In the genomic region with DNA sequence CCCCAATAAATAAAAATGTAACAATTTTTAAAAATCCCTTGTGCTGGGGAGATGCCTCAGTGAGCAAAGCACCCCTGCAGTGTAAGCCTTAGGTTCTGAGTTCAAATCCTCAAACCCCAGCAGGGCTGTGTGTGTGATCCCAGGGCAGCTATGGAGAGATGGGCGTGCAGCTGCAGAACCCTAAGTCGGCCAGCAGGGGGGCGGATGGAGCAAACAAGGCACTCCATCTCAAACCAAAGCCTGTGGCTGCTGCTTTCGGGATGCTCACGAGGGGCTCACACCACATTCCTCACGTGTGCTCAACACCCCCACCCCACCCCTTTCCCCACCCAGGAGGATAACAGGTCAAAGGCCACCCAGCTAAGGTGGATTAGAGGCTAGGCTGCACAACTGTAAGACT, we compare ENCODE assay signal across 7 mouse cellular contexts. TPM values are rescaled to one million over a fixed set of nuclear protein-coding genes. Genes with fewer than 3 reads are reported as not detected.
DNase-seq lines count a peak whose midpoint lies in the region; ATAC-seq and TF ChIP-seq lines count a peak whose summit lies in the region.

No protein-coding gene starts in this region.

- no peaks in the 10 kb centered on the region for H3K9me3 ChIP-seq in kidney, embryonic 16.5 days (ENCODE audit: low read length)

- TF ChIP-seq CTCF in lung, adult 2 months (IDR thresholded peaks at IDR 0.05; ENCODE audit: insufficient read depth, low read length), result peak; percentile 82

- no peak overlapping the region; the same call in 1 of the 2 replicates for H3K9ac ChIP-seq in kidney, embryonic 16.5 days (replicated peaks; ENCODE audit: low read length)

- 0 out of 2 replicates have a peak overlapping the region, but pooled peaks have one; percentile 40 for H3K27ac ChIP-seq in kidney, embryonic 16.5 days (ENCODE audit: low read length)

- H3K4me3 ChIP-seq in kidney, embryonic 16.5 days (ENCODE audit: low read length), result no peak overlapping the region
- no peak overlapping the region for H3K4me3 ChIP-seq in lung, adult 2 months (replicated peaks; ENCODE audit: extremely low read depth, low read depth, low read length)

- WGBS in kidney, embryonic 16.5 days, result 9% methylated on average over 6 of the region's 6 CpGs
- 9% methylated on average over 6 of the region's 6 CpGs for WGBS in lung, adult 2 months

- TF ChIP-seq POLR2A in lung, adult 2 months (IDR thresholded peaks at IDR 0.05; ENCODE audit: borderline replicate concordance, extremely low read depth, low read depth, low read length), result no peak

- H3K27me3 ChIP-seq in kidney, embryonic 16.5 days (ENCODE audit: insufficient read depth, low read length), result no peaks in the 10 kb centered on the region

- peaks cover 25% of the 10 kb centered on the region for H3K4me1 ChIP-seq in kidney, embryonic 16.5 days (ENCODE audit: insufficient read depth, low read length)
- peaks cover 13% of the 10 kb centered on the region for H3K4me1 ChIP-seq in lung, adult 2 months (ENCODE audit: control insufficient read depth, insufficient read depth, low read length)

- ATAC-seq in common myeloid progenitor, adult 5-6 weeks (replicated peaks; ENCODE audit: low read depth, poor library complexity, severe bottlenecking), result peak; percentile 93
- ATAC-seq in kidney, embryonic 16.5 days (ENCODE audit: low FRiP score, low TSS enrichment), result peak; percentile 60; the same call in 1 of the 2 replicates

- peak; percentile 75 for DNase-seq in CD4-positive, CD25-positive, alpha-beta regulatory T cell, adult 2 months (ENCODE audit: low read depth, low spot score)
- DNase-seq in Muller cell, postnatal 12 days (ENCODE audit: inconsistent ontology term), result peak; percentile 51
- peak; percentile 50 for DNase-seq in gastrocnemius, postnatal 25 days
- DNase-seq in lung, adult 2 months, result peak; percentile 77
- peak; percentile 78 for DNase-seq in retina, embryonic 14.5 days (ENCODE audit: low spot score)

- peaks cover 15% of the 10 kb centered on the region for H3K36me3 ChIP-seq in kidney, embryonic 16.5 days (ENCODE audit: insufficient read depth, low read length)

- H3K4me2 ChIP-seq in kidney, embryonic 16.5 days (replicated peaks; ENCODE audit: low read depth, low read length), result 0 out of 2 replicates have a peak overlapping the region, but pooled peaks have one; percentile 14

RNA-seq across cellular contexts. Expression of a gene that starts 11.6 kb away (rescaled TPM):
- total RNA-seq in common myeloid progenitor, adult 5-6 weeks (2017), result 1.3 and 1.4 TPM in 2 replicates
- 10 to 100 TPM; 14.3 to 17.5 TPM for total RNA-seq in gastrocnemius, postnatal 25 days (2021)
- polyA plus RNA-seq in kidney, embryonic 16.5 days (2015; fragmentation: Nextera tagmentation; extraction: Ambion mirVana), result 18.7 and 19.7 TPM in 2 replicates
- 108 and 127 TPM in 2 replicates for polyA plus RNA-seq in lung, adult 2 months (2012; rRNA removed)

RNA-seq across cellular contexts. Expression of a gene that starts 26.8 kb away (rescaled TPM):
- total RNA-seq in common myeloid progenitor, adult 5-6 weeks (2017), result 120 and 131 TPM in 2 replicates
- 1 to 10 TPM in 1 of 2 experiments, under 1 TPM in 1; 0.77 to 2.2 TPM for total RNA-seq in gastrocnemius, postnatal 25 days (2021)
- polyA plus RNA-seq in kidney, embryonic 16.5 days (2015; fragmentation: Nextera tagmentation; extraction: Ambion mirVana), result 120 and 134 TPM in 2 replicates
- 2.9 and 3.2 TPM in 2 replicates for polyA plus RNA-seq in lung, adult 2 months (2012; rRNA removed)

RNA-seq across cellular contexts. Expression of a gene that starts 48.4 kb away (rescaled TPM):
- total RNA-seq in common myeloid progenitor, adult 5-6 weeks (2017), result not detected in 2 replicates
- under 1 TPM in 1 of 2 experiments, not detected in 1; 0.43 TPM for total RNA-seq in gastrocnemius, postnatal 25 days (2021)
- polyA plus RNA-seq in kidney, embryonic 16.5 days (2015; fragmentation: Nextera tagmentation; extraction: Ambion mirVana), result 5.4 and 6.0 TPM in 2 replicates
- polyA plus RNA-seq in lung, adult 2 months (2012; rRNA removed), result 7.4 and 8.2 TPM in 2 replicates

Comparison
In these comparisons a context has a peak if more than half of its experiments do, and no peak if none do; other contexts are left out.
1. RNA of a gene that starts 26.8 kb away (total RNA-seq): 120 to 131 TPM in common myeloid progenitor, adult 5-6 weeks; 0.77 to 2.2 TPM in gastrocnemius, postnatal 25 days; every median in the first group is over 10 times any median in the second.
2. Peak in every context shown above with its lines, with median percentiles within 50 percentile points of each other: DNase-seq.